Mouse (Mus musculus) thymus, adult 2 months (tissue): Measurements from ENCODE around the gene Mapkap1. TPM values are rescaled to one million over a fixed set of nuclear protein-coding genes. Genes with fewer than 3 reads are reported as not detected.
"Not testable (repeated sequence)": the region's sequence is repeated elsewhere in the genome, so short reads cannot be mapped to it uniquely, and the experiment has no call there.

Experiments used
- DNase-seq: peaks from one replicate; pipeline ENCODE4 v3.0.0; 2021
- H3K27ac ChIP-seq: fragments of 200-500 bp; 2 replicates; pipeline ENCODE4 v1.5.1; 2012; ENCODE audit warnings: low read length, control low read depth; ENCODE audit not compliant: control insufficient read depth, insufficient read depth
- H3K27me3 ChIP-seq: fragments of 200-500 bp; 2 replicates; pipeline ENCODE4 v1.6.1; 2012; ENCODE audit warnings: mild to moderate bottlenecking, low read length, moderate library complexity, mixed read lengths; ENCODE audit not compliant: control insufficient read depth, insufficient read depth
- H3K36me3 ChIP-seq: fragments of 200-500 bp; 2 replicates; pipeline ENCODE4 v1.6.1; 2012; ENCODE audit warnings: mild to moderate bottlenecking, low read length, moderate library complexity; ENCODE audit not compliant: control insufficient read depth, insufficient read depth
- H3K4me1 ChIP-seq: fragments of 200-500 bp; replicated peaks from 2 replicates; pipeline ENCODE4 v1.6.1; 2012; ENCODE audit warnings: low read length; ENCODE audit not compliant: control insufficient read depth, insufficient read depth
- H3K4me3 ChIP-seq: fragments of 200-500 bp; 2 replicates; pipeline ENCODE4 v1.5.1; 2012; ENCODE audit warnings: mild to moderate bottlenecking, low read length, control low read depth, moderate library complexity; ENCODE audit not compliant: control insufficient read depth, insufficient read depth
- CTCF ChIP-seq: fragments of 200-500 bp; IDR thresholded peaks from 2 replicates; pipeline ENCODE4 v1.5.1; 2012; ENCODE audit warnings: mild to moderate bottlenecking, control low read depth, low read length, moderate library complexity, borderline replicate concordance; ENCODE audit not compliant: control insufficient read depth, poor library complexity, insufficient read depth; ENCODE audit errors: extremely low read depth
- POLR2A ChIP-seq: fragments of 200-500 bp; IDR thresholded peaks from 2 replicates; pipeline ENCODE4 v1.6.1; 2012; ENCODE audit warnings: mild to moderate bottlenecking, low read length, control low read depth, moderate library complexity; ENCODE audit not compliant: control insufficient read depth, poor library complexity, insufficient read depth; ENCODE audit errors: extremely low read depth
- WGBS: fragments of 180-500 bp; shearing (Covaris S2); methylation state at CpG from one replicate; pipeline ENCODE4 v1.1.7; 2018; 5-methylcytosine and 5-hydroxymethylcytosine counted together
- polyA plus RNA-seq: library from polyadenylated mRNA; depleted of rRNA; stranded (reverse); fragments of >200 nt; gene quantifications from 2 replicates; pipeline ENCODE4 v1.2.3, GENCODE M21; 2012

Mapkap1 gene
- polyA plus RNA-seq, 1 experiment, result 42.6 TPM

DNA sequence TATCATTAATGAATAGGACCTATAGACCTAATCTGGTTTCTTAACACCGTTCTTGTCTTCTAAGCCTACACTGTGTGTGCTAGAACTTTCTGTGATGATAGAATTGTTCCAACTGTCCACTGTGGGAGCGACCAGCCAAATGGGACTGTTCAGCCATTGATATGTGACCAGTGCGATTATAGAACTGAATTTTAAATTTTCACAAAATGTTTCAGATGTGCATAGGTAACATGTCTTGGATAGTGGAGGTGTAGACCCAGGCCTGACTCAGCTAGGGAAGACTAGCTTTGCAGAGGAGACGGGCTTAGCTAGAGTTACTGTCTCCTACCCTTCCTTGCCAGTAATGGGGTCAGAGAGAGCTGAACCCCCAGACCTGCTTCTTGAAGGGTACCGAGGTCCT is 62.8 kb downstream of the Mapkap1 start:
- Histone ChIP-seq H3K4me3 (no peak overlapping the region), H3K27me3 (no peaks in the 10 kb centered on the region), H3K27ac (no peak overlapping the region), H3K4me1 (no peaks in the 10 kb centered on the region), H3K36me3 (no peaks in the 10 kb centered on the region)
- no peak for DNase-seq
- 97% methylated on average over 5 of the region's 5 CpGs for WGBS
- no peak for TF ChIP-seq POLR2A
- TF ChIP-seq CTCF, result no peak

DNA sequence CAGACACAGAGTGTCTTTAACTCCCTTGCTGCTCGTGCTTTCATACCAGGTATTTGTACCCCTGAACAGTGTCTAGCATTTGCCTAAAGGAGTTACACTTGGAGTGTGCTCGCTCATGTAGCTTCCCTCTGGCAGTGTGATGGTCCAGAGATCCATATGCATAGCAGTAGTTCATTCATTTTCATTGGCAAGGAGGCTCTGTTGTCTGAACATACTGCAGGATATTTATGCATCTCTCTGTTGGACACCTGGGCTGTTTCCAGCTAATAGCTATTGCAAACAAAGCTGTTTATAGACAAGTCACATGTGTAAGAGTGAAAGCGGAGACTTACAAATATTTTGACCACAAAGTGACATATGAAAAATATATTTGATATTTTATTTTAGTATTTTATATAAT is 67.2 kb downstream of the Mapkap1 start:
- H3K4me3 ChIP-seq, result no peak overlapping the region
- H3K4me1 ChIP-seq, result 0 out of 2 replicates have a peak, but pooled peaks cover 6% of the 10 kb centered on the region
- DNase-seq, result no peak
- H3K27me3 ChIP-seq, result no peaks in the 10 kb centered on the region
- H3K27ac ChIP-seq, result no peak overlapping the region
- no peaks in the 10 kb centered on the region for H3K36me3 ChIP-seq
- no peak for TF ChIP-seq CTCF
- 93% methylated on average over 3 of the region's 3 CpGs for whole genome bisulfite sequencing

DNA sequence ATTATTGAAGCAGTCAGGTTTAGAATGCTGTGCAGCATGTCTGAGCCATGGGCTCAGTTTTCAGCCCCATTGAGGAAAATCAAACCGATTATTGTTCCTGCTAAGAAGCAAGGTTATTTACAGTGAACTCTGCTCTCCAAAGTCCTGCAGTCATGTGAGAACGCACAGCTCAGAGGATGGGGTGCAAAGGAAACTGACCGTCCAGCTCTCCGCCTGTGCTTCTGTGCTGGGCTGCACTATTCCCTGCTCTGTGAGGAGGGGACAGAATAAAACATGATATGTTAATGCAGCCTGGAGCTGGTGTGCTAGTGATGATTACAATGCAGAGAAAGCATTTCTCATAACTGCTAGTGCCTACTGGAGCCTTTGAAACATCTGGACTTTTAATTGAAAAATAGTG is 74.8 kb downstream of the Mapkap1 start:
- Histone ChIP-seq H3K4me3 (no peak overlapping the region), H3K27ac (no peak overlapping the region), H3K36me3 (no peaks in the 10 kb centered on the region), H3K27me3 (no peaks in the 10 kb centered on the region), H3K4me1 (peaks cover 12% of the 10 kb centered on the region)
- WGBS, result 95% methylated on average over 4 of the region's 4 CpGs
- no peak for DNase-seq
- TF ChIP-seq POLR2A, result no peak
- no peak for TF ChIP-seq CTCF

DNA sequence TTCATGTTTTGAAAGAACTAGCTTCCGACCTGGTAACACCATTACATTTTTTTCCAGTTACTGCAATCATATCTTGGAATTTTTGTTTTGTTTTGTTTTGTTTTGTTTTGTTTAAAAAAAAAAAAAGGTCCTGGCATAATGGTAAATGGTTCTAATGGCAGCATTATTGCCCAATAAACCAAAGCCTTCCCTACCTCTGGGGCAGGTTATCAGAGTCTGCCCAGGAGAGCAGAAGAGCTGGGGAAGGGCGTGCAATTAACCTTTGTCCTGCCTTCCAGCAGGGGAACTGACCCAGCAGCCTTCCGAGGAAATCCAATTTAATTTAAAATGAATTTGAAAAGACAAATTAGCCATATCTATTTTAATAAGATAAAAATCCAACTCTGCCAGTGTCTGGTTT is 75.5 kb downstream of the Mapkap1 start:
- no peak for DNase-seq
- 96% methylated on average over 3 of the region's 3 CpGs for WGBS
- no peak for TF ChIP-seq CTCF
- no peak for TF ChIP-seq POLR2A
- Histone ChIP-seq H3K27me3 (no peaks in the 10 kb centered on the region), H3K36me3 (no peaks in the 10 kb centered on the region), H3K4me3 (no peak overlapping the region), H3K4me1 (peaks cover 12% of the 10 kb centered on the region), H3K27ac (no peak overlapping the region)

DNA sequence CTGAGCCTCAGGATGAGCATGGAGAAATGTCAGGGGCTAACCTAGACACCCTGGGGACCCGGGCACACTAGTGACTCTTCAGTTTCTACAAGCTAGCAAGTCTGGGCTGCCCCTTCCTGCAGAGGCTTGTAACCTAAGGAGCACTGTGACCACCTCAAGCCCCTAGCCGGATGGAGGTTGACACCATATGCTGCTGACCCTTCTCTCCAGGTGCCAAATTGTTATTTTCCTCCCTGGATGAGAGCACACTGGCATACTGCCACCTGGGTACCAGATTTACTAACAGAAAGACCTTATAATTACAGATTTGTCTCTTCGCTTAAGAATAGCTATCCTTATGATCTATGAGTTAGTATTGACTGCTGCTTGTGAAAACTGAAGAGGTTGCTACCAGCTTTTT is 76.0 kb downstream of the Mapkap1 start:
- Histone ChIP-seq H3K36me3 (no peaks in the 10 kb centered on the region), H3K4me1 (peaks cover 10% of the 10 kb centered on the region), H3K27me3 (no peaks in the 10 kb centered on the region), H3K27ac (no peak overlapping the region), H3K4me3 (no peak overlapping the region)
- TF ChIP-seq CTCF, result no peak
- TF ChIP-seq POLR2A, result no peak
- 93% methylated on average over 3 of the region's 3 CpGs for WGBS
- no peak for DNase-seq

DNA sequence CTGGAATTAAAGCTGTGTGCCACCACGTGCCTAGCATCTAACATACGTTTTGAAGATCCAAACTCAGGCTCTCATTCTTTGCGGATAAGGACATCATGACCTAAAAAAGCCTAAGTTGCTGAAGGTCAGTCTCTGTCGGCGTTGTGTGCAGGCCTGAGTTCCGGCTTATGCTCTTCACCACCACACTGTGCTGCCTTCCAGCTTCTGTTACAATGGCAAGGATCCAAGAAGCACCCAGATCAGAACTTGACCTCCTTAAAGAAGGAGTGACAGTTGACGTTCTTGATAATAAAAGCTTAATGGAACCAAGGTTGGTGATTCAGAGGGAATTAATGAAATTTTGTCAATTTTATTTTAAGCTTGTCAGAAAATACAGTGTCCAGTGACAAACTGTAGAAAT is 80.7 kb downstream of the Mapkap1 start:
- Histone ChIP-seq H3K4me1 (peaks cover 2% of the 10 kb centered on the region), H3K27me3 (no peaks in the 10 kb centered on the region), H3K36me3 (no peaks in the 10 kb centered on the region), H3K27ac (no peak overlapping the region), H3K4me3 (no peak overlapping the region)
- DNase-seq, result no peak
- no peak for TF ChIP-seq POLR2A
- 96% methylated on average over 7 of the region's 7 CpGs for WGBS

DNA sequence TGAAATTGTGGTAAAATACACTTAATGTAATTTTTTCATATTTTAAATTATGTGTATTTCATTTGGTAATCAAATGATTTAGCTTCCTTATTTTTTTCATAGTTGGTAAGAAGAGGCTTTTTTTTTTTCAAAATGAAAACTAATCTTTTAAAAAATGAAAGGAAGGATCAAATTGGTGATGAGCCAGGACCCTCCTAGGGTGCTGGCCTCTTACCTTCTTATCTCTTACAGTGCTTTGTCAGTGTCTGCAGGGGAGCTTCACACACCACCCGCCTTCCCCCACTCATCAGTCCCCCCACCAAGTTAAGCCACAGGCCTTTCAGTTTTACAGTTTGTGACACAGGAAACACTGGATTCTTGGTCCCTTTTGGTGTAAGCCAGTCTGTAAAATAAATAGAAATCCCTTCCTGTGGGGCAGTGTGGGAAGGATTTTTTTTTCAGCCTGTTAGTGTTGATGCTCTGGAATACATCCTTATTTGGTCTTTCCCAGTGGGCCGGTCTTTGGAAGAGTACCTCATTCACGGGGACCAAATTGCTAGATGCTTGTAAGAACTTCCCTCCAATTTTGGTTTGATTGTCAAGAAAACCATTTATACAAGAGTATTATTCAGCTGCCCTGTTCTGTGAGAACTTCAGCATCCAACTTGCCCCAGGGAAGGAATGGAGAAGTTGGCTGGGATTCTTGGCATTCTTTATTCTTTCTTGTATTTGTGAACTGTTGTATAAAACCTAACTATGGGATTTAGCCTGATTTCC is 97.6 kb downstream of the Mapkap1 start:
- WGBS, result 84% methylated on average over 3 of the region's 3 CpGs
- TF ChIP-seq CTCF (no peak), POLR2A (no peak)
- Histone ChIP-seq H3K4me1 (no peaks in the 10 kb centered on the region), H3K4me3 (no peak overlapping the region), H3K36me3 (no peaks in the 10 kb centered on the region), H3K27ac (no peak overlapping the region), H3K27me3 (no peaks in the 10 kb centered on the region)
- no peak for DNase-seq

DNA sequence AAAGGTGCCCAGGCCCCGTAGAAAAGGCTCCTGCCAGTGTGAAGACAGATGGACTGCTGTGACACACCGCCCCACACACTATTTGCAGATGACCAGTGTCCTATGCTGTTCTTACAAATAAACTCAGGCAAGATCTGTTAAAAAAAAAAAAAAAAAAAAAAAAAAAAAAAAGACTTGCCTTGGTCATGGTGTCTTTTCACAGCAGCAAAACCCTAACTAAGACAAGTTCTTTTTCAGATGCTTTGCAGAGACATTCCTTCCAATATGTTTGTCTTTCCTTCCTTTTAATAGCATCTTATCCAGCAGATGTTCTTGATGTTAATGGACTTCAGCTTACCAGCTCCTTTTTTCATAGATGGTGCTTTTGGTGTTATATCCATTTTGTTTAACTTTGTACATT is 99.6 kb downstream of the Mapkap1 start:
- not testable (repeated sequence) for DNase-seq, H3K27me3 ChIP-seq, H3K36me3 ChIP-seq, H3K4me1 ChIP-seq, H3K4me3 ChIP-seq, H3K27ac ChIP-seq
- WGBS, result 96% methylated on average over 2 of the region's 2 CpGs
